Mouse (Mus musculus): ENCODE measurements around the gene Gja10. TPM values are rescaled to one million over a fixed set of nuclear protein-coding genes. Genes with fewer than 3 reads are reported as not detected.

The Gja10 gene
- not detected in 2 replicates for polyA plus RNA-seq (2015; fragmentation: Nextera tagmentation; extraction: Ambion mirVana)

GRCm38 (mm10) chr4:32602660-32603059 lies at the start of gene Gja10:
Gene Gja10 (minus strand): TSS chr4:32602760.
- H3K4me1 ChIP-seq (replicated peaks): no peaks in the 10 kb centered on the region
- H3K27me3 ChIP-seq (replicated peaks): no peaks in the 10 kb centered on the region
- no peak within 1 kb of the TSS for H3K9ac ChIP-seq
- H3K27ac ChIP-seq: no peak within 1 kb of the TSS
- 67% methylated on average over 3 of the region's 3 CpGs for WGBS
- H3K36me3 ChIP-seq: no peaks in the 10 kb centered on the region
- H3K4me3 ChIP-seq (replicated peaks): no peak within 1 kb of the TSS
- no peak for ATAC-seq
- H3K9me3 ChIP-seq: no peaks in the 10 kb centered on the region
- H3K4me2 ChIP-seq (replicated peaks): no peak within 1 kb of the TSS

- ATAC-seq: no peak
- no peak overlapping the region for H3K27ac ChIP-seq
- peaks cover 6% of the 10 kb centered on the region; the same call in 1 of the 2 replicates for H3K36me3 ChIP-seq
- WGBS: 64% methylated on average over 5 of the region's 5 CpGs
- no peak overlapping the region for H3K4me3 ChIP-seq (replicated peaks)
- no peaks in the 10 kb centered on the region for H3K9me3 ChIP-seq
- no peaks in the 10 kb centered on the region for H3K4me1 ChIP-seq (replicated peaks)
- no peak overlapping the region for H3K4me2 ChIP-seq (replicated peaks)
- no peak overlapping the region for H3K9ac ChIP-seq
- H3K27me3 ChIP-seq (replicated peaks): no peaks in the 10 kb centered on the region
These were observed 49.1 kb upstream of the Gja10 start for GRCm38 (mm10) chr4:32651669-32652068.

GRCm38 (mm10) chr4:32621637-32622036 lies 19.1 kb upstream of the Gja10 start:
- H3K27ac ChIP-seq: no peak overlapping the region
- ATAC-seq: no peak

GRCm38 (mm10) chr4:32615034-32615881 lies 12.7 kb upstream of the Gja10 start, which contains the start of gene Casp8ap2:
Gene Casp8ap2 (plus strand): TSS chr4:32615451.
- Histone ChIP-seq H3K4me1 (replicated peaks) (0 out of 2 replicates have a peak, but pooled peaks cover 6% of the 10 kb centered on the region), H3K27me3 (replicated peaks) (no peaks in the 10 kb centered on the region), H3K4me2 (replicated peaks) (peak within 1 kb of the TSS; percentile 78), H3K36me3 (no peaks in the 10 kb centered on the region), H3K4me3 (replicated peaks) (peak within 1 kb of the TSS; percentile 87), H3K9me3 (no peaks in the 10 kb centered on the region), H3K27ac (peak within 1 kb of the TSS; percentile 74), H3K9ac (peak within 1 kb of the TSS; percentile 78)
- ATAC-seq: peak; percentile 100
- WGBS: under 1% methylated on average over 65 of the region's 67 CpGs

More at GRCm38 (mm10) chr4:32621637-32622036, 19.1 kb upstream of the Gja10 start:
- Histone ChIP-seq H3K27me3 (replicated peaks) (no peaks in the 10 kb centered on the region), H3K36me3 (no peaks in the 10 kb centered on the region), H3K4me2 (replicated peaks) (no peak overlapping the region), H3K4me3 (replicated peaks) (no peak overlapping the region), H3K4me1 (replicated peaks) (0 out of 2 replicates have a peak, but pooled peaks cover 2% of the 10 kb centered on the region), H3K9ac (no peak overlapping the region), H3K9me3 (no peaks in the 10 kb centered on the region)

- Histone ChIP-seq H3K27ac (no peak overlapping the region), H3K9me3 (no peaks in the 10 kb centered on the region), H3K36me3 (no peaks in the 10 kb centered on the region), H3K4me1 (replicated peaks) (no peaks in the 10 kb centered on the region), H3K9ac (no peak overlapping the region), H3K4me3 (replicated peaks) (no peak overlapping the region), H3K4me2 (replicated peaks) (no peak overlapping the region), H3K27me3 (replicated peaks) (no peaks in the 10 kb centered on the region)
- ATAC-seq: no peak
- WGBS: 19% methylated on average over 12 of the region's 12 CpGs
These were observed 1.4 kb downstream of the Gja10 start for GRCm38 (mm10) chr4:32601135-32601534.

- Histone ChIP-seq H3K4me3 (replicated peaks) (no peak overlapping the region), H3K9ac (no peak overlapping the region), H3K4me1 (replicated peaks) (no peaks in the 10 kb centered on the region), H3K9me3 (no peaks in the 10 kb centered on the region), H3K4me2 (replicated peaks) (no peak overlapping the region), H3K36me3 (no peaks in the 10 kb centered on the region), H3K27me3 (replicated peaks) (no peaks in the 10 kb centered on the region), H3K27ac (no peak overlapping the region)
- WGBS: 84% methylated on average over 6 of the region's 6 CpGs
- no peak for ATAC-seq
These were observed 14.3 kb downstream of the Gja10 start for GRCm38 (mm10) chr4:32588237-32588636.

- no peak overlapping the region for H3K4me2 ChIP-seq (replicated peaks)
- 89% methylated on average over 5 of the region's 5 CpGs for WGBS
- H3K9me3 ChIP-seq: no peaks in the 10 kb centered on the region
- H3K27me3 ChIP-seq (replicated peaks): no peaks in the 10 kb centered on the region
- H3K4me1 ChIP-seq (replicated peaks): no peaks in the 10 kb centered on the region
- H3K9ac ChIP-seq: no peak overlapping the region
- no peak overlapping the region for H3K27ac ChIP-seq
- H3K36me3 ChIP-seq: no peaks in the 10 kb centered on the region
- no peak overlapping the region for H3K4me3 ChIP-seq (replicated peaks)
- no peak for ATAC-seq
These were observed 15.0 kb downstream of the Gja10 start for GRCm38 (mm10) chr4:32587543-32587942.

GRCm38 (mm10) chr4:32586596-32586995 lies 16.0 kb downstream of the Gja10 start:
- H3K27ac ChIP-seq: no peak overlapping the region
- no peaks in the 10 kb centered on the region for H3K9me3 ChIP-seq
- H3K27me3 ChIP-seq (replicated peaks): no peaks in the 10 kb centered on the region
- no peak overlapping the region for H3K9ac ChIP-seq
- no peak overlapping the region for H3K4me3 ChIP-seq (replicated peaks)
- ATAC-seq: no peak
- H3K4me1 ChIP-seq (replicated peaks): no peaks in the 10 kb centered on the region
- no peaks in the 10 kb centered on the region for H3K36me3 ChIP-seq
- no peak overlapping the region for H3K4me2 ChIP-seq (replicated peaks)
- 14% methylated on average over 9 of the region's 9 CpGs for WGBS

GRCm38 (mm10) chr4:32584181-32584580 lies 18.4 kb downstream of the Gja10 start:
- no peak overlapping the region for H3K9ac ChIP-seq
- no peak overlapping the region for H3K4me3 ChIP-seq (replicated peaks)
- H3K27me3 ChIP-seq (replicated peaks): no peaks in the 10 kb centered on the region
- no peak overlapping the region for H3K4me2 ChIP-seq (replicated peaks)
- H3K4me1 ChIP-seq (replicated peaks): no peaks in the 10 kb centered on the region
- no peak for ATAC-seq
- H3K27ac ChIP-seq: no peak overlapping the region
- H3K9me3 ChIP-seq: no peaks in the 10 kb centered on the region
- WGBS: 72% methylated on average over 6 of the region's 6 CpGs
- H3K36me3 ChIP-seq: no peaks in the 10 kb centered on the region

- ATAC-seq: no peak
- no peak overlapping the region for H3K27ac ChIP-seq
- WGBS: 78% methylated on average over 8 of the region's 8 CpGs
These were observed 22.7 kb downstream of the Gja10 start for GRCm38 (mm10) chr4:32579850-32580249.

GRCm38 (mm10) chr4:32575165-32575564 lies 27.4 kb downstream of the Gja10 start:
- peaks cover 5% of the 10 kb centered on the region; the same call in 1 of the 2 replicates for H3K4me1 ChIP-seq (replicated peaks)
- H3K9ac ChIP-seq: no peak overlapping the region
- 66% methylated on average over 9 of the region's 9 CpGs for WGBS
- no peaks in the 10 kb centered on the region for H3K9me3 ChIP-seq
- H3K4me2 ChIP-seq (replicated peaks): no peak overlapping the region
- no peaks in the 10 kb centered on the region for H3K36me3 ChIP-seq
- no peaks in the 10 kb centered on the region for H3K27me3 ChIP-seq (replicated peaks)
- no peak overlapping the region for H3K4me3 ChIP-seq (replicated peaks)
- ATAC-seq: no peak
- H3K27ac ChIP-seq: no peak overlapping the region

More at GRCm38 (mm10) chr4:32579850-32580249, 22.7 kb downstream of the Gja10 start:
- Histone ChIP-seq H3K9ac (no peak overlapping the region), H3K9me3 (no peaks in the 10 kb centered on the region), H3K4me3 (replicated peaks) (no peak overlapping the region), H3K27me3 (replicated peaks) (no peaks in the 10 kb centered on the region), H3K4me2 (replicated peaks) (no peak overlapping the region), H3K4me1 (replicated peaks) (no peaks in the 10 kb centered on the region), H3K36me3 (no peaks in the 10 kb centered on the region)

GRCm38 (mm10) chr4:32574604-32575003 lies 28.0 kb downstream of the Gja10 start:
- no peak for ATAC-seq
- no peak overlapping the region for H3K9ac ChIP-seq
- H3K9me3 ChIP-seq: no peaks in the 10 kb centered on the region
- H3K4me3 ChIP-seq (replicated peaks): no peak overlapping the region
- no peaks in the 10 kb centered on the region for H3K27me3 ChIP-seq (replicated peaks)
- peaks cover 6% of the 10 kb centered on the region; the same call in 1 of the 2 replicates for H3K4me1 ChIP-seq (replicated peaks)
- WGBS: 94% methylated on average over 1 of the region's 1 CpGs
- H3K36me3 ChIP-seq: no peaks in the 10 kb centered on the region
- H3K27ac ChIP-seq: no peak overlapping the region
- H3K4me2 ChIP-seq (replicated peaks): no peak overlapping the region

GRCm38 (mm10) chr4:32573586-32573985 lies 29.0 kb downstream of the Gja10 start:
- H3K9me3 ChIP-seq: no peaks in the 10 kb centered on the region
- H3K36me3 ChIP-seq: no peaks in the 10 kb centered on the region
- H3K9ac ChIP-seq: no peak overlapping the region
- H3K4me1 ChIP-seq (replicated peaks): peaks cover 6% of the 10 kb centered on the region; the same call in 1 of the 2 replicates
- WGBS: 85% methylated on average over 5 of the region's 5 CpGs
- no peak for ATAC-seq
- H3K4me3 ChIP-seq (replicated peaks): no peak overlapping the region
- no peak overlapping the region for H3K4me2 ChIP-seq (replicated peaks)
- H3K27me3 ChIP-seq (replicated peaks): no peaks in the 10 kb centered on the region
- H3K27ac ChIP-seq: no peak overlapping the region
